Mouse (Mus musculus) heart, adult 9 months (tissue): ENCODE data around the gene Olfr1087.
"Not testable (repeated sequence)": the region's sequence is repeated elsewhere in the genome, so short reads cannot be mapped to it uniquely, and the experiment has no call there.

Experiments
- DNase-seq, 2 experiments: peaks; one replicate each; pipeline ENCODE4 v3.0.0; 2022; ENCODE audit warnings: low spot score in 2 of 2

Olfr1087 gene

GRCm38 (mm10) chr2:86698295-86698694 is at the start of gene Olfr1087:
TSS of gene Olfr1087 (minus strand) at chr2:86698395.
- DNase-seq, result no peak

- DNase-seq, result no peak
These were observed 35.4 kb upstream of the Olfr1087 start, which contains the start of gene Olfr1089 for GRCm38 (mm10) chr2:86733601-86734000. TSS of gene Olfr1089 (minus strand) at chr2:86733701.

GRCm38 (mm10) chr2:86679992-86680391 is 18.2 kb downstream of the Olfr1087 start, which contains the start of gene Olfr1086:
TSS of gene Olfr1086 (minus strand) at chr2:86680092.
- no peak for DNase-seq

GRCm38 (mm10) chr2:86661919-86662318 is 36.3 kb downstream of the Olfr1087 start, which contains the start of gene Olfr1085:
TSS of gene Olfr1085 (minus strand) at chr2:86662019.
- DNase-seq, result no peak

- DNase-seq, result not testable (repeated sequence)
These were observed 58.6 kb downstream of the Olfr1087 start, which contains the start of gene Olfr1084 for GRCm38 (mm10) chr2:86639625-86640024. TSS of gene Olfr1084 (minus strand) at chr2:86639725.
